Mouse (Mus musculus) kidney, adult 2 months (tissue): Measurements from ENCODE around the gene Zfp94.

Experiments
- CTCF ChIP-seq: fragments of 200-500 bp; conservative IDR thresholded peaks from 2 replicates; pipeline ENCODE4 v1.5.1; 2011; ENCODE audit warnings: low read depth, mild to moderate bottlenecking, control low read depth, low read length, moderate library complexity, mixed read lengths; ENCODE audit not compliant: insufficient read depth, insufficient read length
- POLR2A ChIP-seq: fragments of 200-500 bp; IDR thresholded peaks from one replicate; pipeline ENCODE4 v1.6.1; 2011; ENCODE audit warnings: low read depth, low read length, control low read depth

DNA sequence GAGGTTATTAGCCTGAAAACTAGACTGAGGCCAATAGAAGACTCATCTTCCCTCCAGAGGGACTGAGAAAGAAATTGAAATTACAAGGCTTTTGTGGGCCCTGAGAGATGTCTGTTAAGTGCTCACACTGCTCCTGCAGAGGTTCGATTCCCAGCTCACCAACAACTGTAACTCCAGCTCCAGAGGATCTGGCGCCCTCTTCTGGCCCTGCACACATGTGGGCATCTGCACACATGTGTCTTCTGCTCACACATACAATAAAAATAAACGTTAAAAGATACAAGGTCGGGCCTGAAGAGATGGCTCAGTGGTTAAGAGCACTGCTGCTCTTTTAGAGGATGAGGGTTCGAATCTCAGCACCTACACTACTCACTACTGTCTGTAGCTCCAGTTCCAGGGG lies 30.0 kb upstream of the Zfp94 start:
- no peak for TF ChIP-seq CTCF
- no peak for TF ChIP-seq POLR2A
